Mouse (Mus musculus): ENCODE results near the gene B4galnt2. TPM values are rescaled to one million over a fixed set of nuclear protein-coding genes. Genes with fewer than 3 reads are reported as not detected.

Gene B4galnt2
- total RNA-seq, 1 experiment = 1.5 TPM

- no peak overlapping the region for H3K27ac ChIP-seq (ENCODE audit: insufficient read depth, low read depth, low read length, poor library complexity, severe bottlenecking)
- TF ChIP-seq CHD2 (IDR thresholded peaks at IDR 0.05; ENCODE audit: low read depth, low read length) (no peak), ZC3H11A (IDR thresholded peaks at IDR 0.05; ENCODE audit: borderline replicate concordance, low read depth, low read length) (no peak), MAFK (IDR thresholded peaks at IDR 0.05; ENCODE audit: insufficient read depth, low read depth, low read length) (no peak), HCFC1 (IDR thresholded peaks at IDR 0.05; ENCODE audit: borderline replicate concordance, insufficient read depth, low read length) (no peak), ZNF384 (IDR thresholded peaks at IDR 0.05; ENCODE audit: low read depth, low read length) (no peak)
- in situ Hi-C loops (cut with MboI; ENCODE audit: low sequenced_read_pairs in 2 of 2, unreplicated experiment in 2 of 2) = no loop called here
- no peak overlapping the region for H3K4me3 ChIP-seq (ENCODE audit: insufficient read depth in 1 of 2, low read depth in 1 of 2, low read length in 2 of 2, poor library complexity in 1 of 2, severe bottlenecking in 1 of 2)
- no peak overlapping the region for H3K9ac ChIP-seq (ENCODE audit: insufficient read depth, low read depth, low read length, poor library complexity, severe bottlenecking)
- no peak for DNase-seq (ENCODE audit: low read depth, low spot score)
- peaks cover 3 to 7% of the 10 kb centered on the region in 2 experiments; a peak in 3 of 4 replicates for H3K4me1 ChIP-seq (ENCODE audit: control insufficient read depth in 2 of 2, insufficient read depth in 2 of 2, low read length in 2 of 2, poor library complexity in 1 of 2)
- H3K9me3 ChIP-seq (ENCODE audit: control insufficient read depth, insufficient read depth, low read depth, low read length) = no peaks in the 10 kb centered on the region
- H3K36me3 ChIP-seq (ENCODE audit: control insufficient read depth, insufficient read depth, low read length, poor library complexity, severe bottlenecking) = no peaks in the 10 kb centered on the region
Measured at GRCm38 (mm10) chr11:95826317-95827167, 88.1 kb downstream of the B4galnt2 start.

- no peaks in the 10 kb centered on the region for H3K36me3 ChIP-seq (ENCODE audit: control insufficient read depth, insufficient read depth, low read length, poor library complexity, severe bottlenecking)
- in situ Hi-C loops (cut with MboI; ENCODE audit: low sequenced_read_pairs in 2 of 2, unreplicated experiment in 2 of 2) = no loop called here
- no peaks in the 10 kb centered on the region for H3K9me3 ChIP-seq (ENCODE audit: control insufficient read depth, insufficient read depth, low read depth, low read length)
- no peak overlapping the region for H3K4me3 ChIP-seq (ENCODE audit: insufficient read depth in 1 of 2, low read depth in 1 of 2, low read length in 2 of 2, poor library complexity in 1 of 2, severe bottlenecking in 1 of 2)
- no peak for DNase-seq (ENCODE audit: low read depth, low spot score)
- TF ChIP-seq CHD2 (IDR thresholded peaks at IDR 0.05; ENCODE audit: low read depth, low read length) (no peak), HCFC1 (IDR thresholded peaks at IDR 0.05; ENCODE audit: borderline replicate concordance, insufficient read depth, low read length) (no peak), ZNF384 (IDR thresholded peaks at IDR 0.05; ENCODE audit: low read depth, low read length) (no peak), MAFK (IDR thresholded peaks at IDR 0.05; ENCODE audit: insufficient read depth, low read depth, low read length) (no peak), ZC3H11A (IDR thresholded peaks at IDR 0.05; ENCODE audit: borderline replicate concordance, low read depth, low read length) (no peak)
- H3K9ac ChIP-seq (ENCODE audit: insufficient read depth, low read depth, low read length, poor library complexity, severe bottlenecking) = no peak overlapping the region
- no peak overlapping the region for H3K27ac ChIP-seq (ENCODE audit: insufficient read depth, low read depth, low read length, poor library complexity, severe bottlenecking)
- peaks cover 2 to 3% of the 10 kb centered on the region in 2 experiments; a peak in 3 of 4 replicates for H3K4me1 ChIP-seq (ENCODE audit: control insufficient read depth in 2 of 2, insufficient read depth in 2 of 2, low read length in 2 of 2, poor library complexity in 1 of 2)
Measured at GRCm38 (mm10) chr11:95825625-95826024, 89.1 kb downstream of the B4galnt2 start.

DNA sequence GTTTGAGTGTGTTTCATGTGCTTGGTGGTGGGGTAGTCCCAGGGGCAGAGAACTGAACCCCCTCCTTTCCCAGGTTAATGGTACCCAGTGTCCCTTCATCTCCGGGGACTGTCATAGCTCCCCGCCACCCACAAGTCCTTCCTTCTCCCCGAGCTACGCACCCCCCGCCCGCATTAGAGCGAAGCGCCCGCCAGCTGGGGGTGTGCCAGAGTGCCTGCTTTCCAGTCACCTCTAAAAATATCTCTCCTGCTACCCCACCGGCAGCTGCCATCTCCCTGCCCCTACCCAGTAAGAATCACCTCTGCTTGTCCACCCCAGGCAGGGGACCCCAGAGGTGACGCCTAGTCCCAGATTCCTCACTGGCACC is 89.8 kb downstream of the B4galnt2 start:
- peak overlapping the region; percentile 75 to 98 for H3K4me3 ChIP-seq (ENCODE audit: insufficient read depth in 1 of 2, low read depth in 1 of 2, low read length in 2 of 2, poor library complexity in 1 of 2, severe bottlenecking in 1 of 2)
- no peak for DNase-seq (ENCODE audit: low read depth, low spot score)

DNA sequence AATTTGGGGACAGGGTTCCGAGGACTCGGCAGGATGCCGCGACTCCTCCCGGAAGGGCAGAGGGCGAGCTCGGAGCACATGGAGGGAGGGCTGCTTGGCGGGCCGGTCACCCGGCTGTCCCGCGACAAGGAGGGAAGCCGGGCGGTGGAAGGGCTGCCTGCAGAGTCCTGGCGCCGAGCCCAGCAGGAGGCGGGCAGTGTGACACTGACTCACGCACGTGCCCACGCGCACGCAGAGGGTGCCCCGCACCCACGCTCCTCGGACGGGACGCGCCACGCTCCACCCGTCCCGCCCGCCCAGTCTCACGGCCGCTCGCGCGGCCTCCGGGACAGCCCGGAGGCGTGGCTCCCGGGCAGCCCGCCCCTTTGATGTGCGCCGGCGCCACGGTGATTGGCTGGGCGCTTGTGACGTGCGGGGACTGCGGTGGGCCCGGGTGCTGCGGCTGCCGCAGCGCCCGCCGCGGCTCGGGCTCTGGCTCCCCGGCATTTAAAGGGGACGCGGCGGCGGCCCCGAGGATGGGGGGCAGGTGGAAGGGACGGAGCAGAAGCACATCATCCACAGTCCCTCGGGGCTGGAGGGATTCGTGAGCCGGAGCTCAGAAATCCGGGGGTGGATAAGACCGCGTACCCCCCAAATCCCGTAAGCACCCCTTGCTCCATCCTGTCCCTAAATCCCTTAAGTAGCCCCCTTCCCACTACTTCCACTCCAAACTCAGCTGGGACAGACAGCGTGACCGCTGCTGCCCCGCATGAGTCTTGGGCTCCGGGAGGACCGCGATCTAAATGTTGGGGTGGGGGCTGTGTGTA is 90.4 kb downstream of the B4galnt2 start, which contains the start of gene Phospho1:
Gene Phospho1, plus strand, starts transcription at position 429 of the 806 bp plus-strand sequence.
- TF ChIP-seq HCFC1 (IDR thresholded peaks at IDR 0.05; ENCODE audit: borderline replicate concordance, insufficient read depth, low read length) (no peak), ZC3H11A (IDR thresholded peaks at IDR 0.05; ENCODE audit: borderline replicate concordance, low read depth, low read length) (no peak), ZNF384 (IDR thresholded peaks at IDR 0.05; ENCODE audit: low read depth, low read length) (no peak), MAFK (IDR thresholded peaks at IDR 0.05; ENCODE audit: insufficient read depth, low read depth, low read length) (no peak), CHD2 (IDR thresholded peaks at IDR 0.05; ENCODE audit: low read depth, low read length) (no peak)
- in situ Hi-C loops (cut with MboI; ENCODE audit: low sequenced_read_pairs in 2 of 2, unreplicated experiment in 2 of 2) = no loop called here
- H3K36me3 ChIP-seq (ENCODE audit: control insufficient read depth, insufficient read depth, low read length, poor library complexity, severe bottlenecking) = no peaks in the 10 kb centered on the region
- no peak within 1 kb of the TSS for H3K27ac ChIP-seq (ENCODE audit: insufficient read depth, low read depth, low read length, poor library complexity, severe bottlenecking)
- H3K4me1 ChIP-seq (ENCODE audit: control insufficient read depth in 2 of 2, insufficient read depth in 2 of 2, low read length in 2 of 2, poor library complexity in 1 of 2) = peaks cover 0 to 3% of the 10 kb centered on the region in 2 experiments; a peak in 3 of 4 replicates
- peak within 1 kb of the TSS; percentile 80 for H3K9ac ChIP-seq (ENCODE audit: insufficient read depth, low read depth, low read length, poor library complexity, severe bottlenecking)
- DNase-seq (ENCODE audit: low read depth, low spot score) = peak; percentile 56
- peak within 1 kb of the TSS; percentile 75 to 98 for H3K4me3 ChIP-seq (ENCODE audit: insufficient read depth in 1 of 2, low read depth in 1 of 2, low read length in 2 of 2, poor library complexity in 1 of 2, severe bottlenecking in 1 of 2)
- no peaks in the 10 kb centered on the region for H3K9me3 ChIP-seq (ENCODE audit: control insufficient read depth, insufficient read depth, low read depth, low read length)

More for the DNA sequence above, 89.8 kb downstream of the B4galnt2 start:
- TF ChIP-seq HCFC1 (IDR thresholded peaks at IDR 0.05; ENCODE audit: borderline replicate concordance, insufficient read depth, low read length) (no peak), MAFK (IDR thresholded peaks at IDR 0.05; ENCODE audit: insufficient read depth, low read depth, low read length) (no peak)
- no peaks in the 10 kb centered on the region for H3K9me3 ChIP-seq (ENCODE audit: control insufficient read depth, insufficient read depth, low read depth, low read length)
- peak overlapping the region; percentile 78 for H3K9ac ChIP-seq (ENCODE audit: insufficient read depth, low read depth, low read length, poor library complexity, severe bottlenecking)
- in situ Hi-C loops (cut with MboI; ENCODE audit: low sequenced_read_pairs in 2 of 2, unreplicated experiment in 2 of 2) = no loop called here
- H3K4me1 ChIP-seq (ENCODE audit: control insufficient read depth in 2 of 2, insufficient read depth in 2 of 2, low read length in 2 of 2, poor library complexity in 1 of 2) = peaks cover 0 to 3% of the 10 kb centered on the region in 2 experiments; a peak in 3 of 4 replicates
- H3K27ac ChIP-seq (ENCODE audit: insufficient read depth, low read depth, low read length, poor library complexity, severe bottlenecking) = no peak overlapping the region
- H3K36me3 ChIP-seq (ENCODE audit: control insufficient read depth, insufficient read depth, low read length, poor library complexity, severe bottlenecking) = no peaks in the 10 kb centered on the region

Measured in ES-E14 (cell line).